Comparison of ENCODE assay signal across 9 mouse cellular contexts in the genomic region with DNA sequence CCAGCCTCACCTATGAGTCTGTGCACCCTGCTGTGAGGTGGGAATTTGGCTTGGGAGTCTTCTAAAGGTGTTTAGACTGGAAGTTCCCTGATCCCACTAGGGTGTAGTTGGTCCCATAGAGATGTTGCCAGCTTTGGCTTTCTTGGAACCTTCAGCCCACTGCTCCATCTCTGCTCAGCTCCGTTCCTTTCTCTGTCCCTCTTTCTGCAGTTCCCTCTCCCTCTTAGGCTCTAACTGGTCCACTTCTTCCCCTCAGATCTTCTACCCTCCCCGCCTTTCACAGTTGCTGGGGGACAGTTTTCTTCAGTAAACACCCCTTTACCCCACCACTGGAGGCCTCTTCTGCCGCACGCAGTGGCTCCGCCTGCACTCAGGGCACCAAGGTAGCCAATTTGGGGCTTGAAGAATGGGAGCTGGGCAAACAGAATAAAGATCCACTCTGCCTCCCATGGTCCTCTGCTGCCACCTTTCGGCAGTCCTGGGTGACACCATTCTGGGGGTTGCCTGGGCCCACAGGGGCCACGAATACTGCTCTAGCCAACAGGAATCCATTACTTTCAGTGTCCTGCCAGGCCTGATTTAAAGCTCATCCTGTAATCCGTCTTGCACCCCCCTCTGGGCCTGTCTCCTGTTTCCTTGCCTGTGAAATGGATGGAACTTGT.
DNase-seq lines count a peak whose midpoint lies in the region; ATAC-seq and TF ChIP-seq lines count a peak whose summit lies in the region.
"Had no signal": no experiment of that assay in that cellular context is flagged by ENCODE, and none has a peak within 500 bp of the region (broad histone marks: within the 10 kb centered on the region; RNA-seq: fewer than 3 reads in every experiment).

No protein-coding gene starts in this region.

- TF ChIP-seq POLR2A in CH12.LX (IDR thresholded peaks at IDR 0.05; ENCODE audit: low read depth, low read length): no peak

- 26% methylated on average over 8 of the region's 8 CpGs for WGBS in embryonic facial prominence, embryonic 15.5 days
- 17% methylated on average over 8 of the region's 8 CpGs for WGBS in lung, postnatal 0 days

- dilution Hi-C loops in CH12.LX (cut with MboI; ENCODE audit: extremely low pct_ligation_motif_present, extremely low pct_unique_long_range_greater_than_20kb, low sequenced_read_pairs): no loop called here

- no peak for TF ChIP-seq EP300 in CH12.LX (IDR thresholded peaks at IDR 0.05; ENCODE audit: low read length)
- no peak for TF ChIP-seq EP300 in lung, postnatal 0 days (IDR thresholded peaks at IDR 0.05)

- H3K4me2 ChIP-seq in CH12.LX (ENCODE audit: insufficient read depth, low read depth, poor library complexity, severe bottlenecking): no peak overlapping the region
- no peak overlapping the region for H3K4me2 ChIP-seq in embryonic facial prominence, embryonic 15.5 days (replicated peaks)
- H3K4me2 ChIP-seq in lung, postnatal 0 days (replicated peaks; ENCODE audit: low read depth, low read length): no peak overlapping the region
- H3K4me2 ChIP-seq: heart, embryonic 13.5 days had no signal

- intact Hi-C loops in heart, postnatal 14 days (cut with DNase I): loop anchor here (1.0 to 10.0 kb wide), 5 partner anchors 76 to 528 kb away; no protein-coding TSS in a partner anchor

- no peaks in the 10 kb centered on the region for H3K36me3 ChIP-seq in CH12.LX (replicated peaks in 1 of 2; ENCODE audit: control insufficient read depth in 1 of 2, insufficient read depth in 1 of 2, low read length in 1 of 2)
- no peaks in the 10 kb centered on the region for H3K36me3 ChIP-seq in embryonic facial prominence, embryonic 15.5 days
- H3K36me3 ChIP-seq in lung, postnatal 0 days (ENCODE audit: insufficient read depth, low read length): no peaks in the 10 kb centered on the region
- H3K36me3 ChIP-seq: heart, embryonic 13.5 days had no signal

- peak; percentile 79 for TF ChIP-seq RAD21 in CH12.LX (IDR thresholded peaks at IDR 0.05; ENCODE audit: low read depth, low read length)

- DNase-seq in CH12.LX (ENCODE audit: extremely low read depth): peak; percentile 55
- DNase-seq in adrenal gland, postnatal 36 days: peak; percentile 69 to 78
- peak; percentile 69 to 81 for DNase-seq in heart, postnatal 14 days
- peak; percentile 82 to 83 for DNase-seq in kidney, postnatal 4 days
- peak; percentile 47 for DNase-seq in lung, postnatal 0 days (ENCODE audit: low spot score)
- DNase-seq in retina, postnatal 1 day: peak; percentile 74
- peak; percentile 80 for DNase-seq in thymus, postnatal 4 days

- peak; percentile 39 to 73; a peak in 3 of 4 replicates for TF ChIP-seq CTCF in CH12.LX (conservative IDR thresholded peaks at IDR 0.05 in 1 of 2, IDR thresholded peaks at IDR 0.05 in 1 of 2; ENCODE audit: low read depth in 2 of 2, low read length in 2 of 2)
- TF ChIP-seq CTCF in lung, postnatal 0 days (IDR thresholded peaks at IDR 0.05): peak; percentile 87

- no peaks in the 10 kb centered on the region for H3K27me3 ChIP-seq in CH12.LX (replicated peaks)
- H3K27me3 ChIP-seq in embryonic facial prominence, embryonic 15.5 days: peaks cover 29% of the 10 kb centered on the region
- H3K27me3 ChIP-seq in lung, postnatal 0 days (replicated peaks; ENCODE audit: insufficient read depth, low read length): no peaks in the 10 kb centered on the region

- no peak overlapping the region for H3K4me3 ChIP-seq in CH12.LX (replicated peaks in 1 of 3; ENCODE audit: low read depth in 2 of 3, low read length in 2 of 3, poor library complexity in 1 of 3)
- no peak overlapping the region for H3K4me3 ChIP-seq in embryonic facial prominence, embryonic 15.5 days (replicated peaks)
- H3K4me3 ChIP-seq in lung, postnatal 0 days (ENCODE audit: low read depth, low read length): no peak overlapping the region
- H3K4me3 ChIP-seq: heart, embryonic 13.5 days had no signal

- in situ Hi-C loops in CH12.LX (cut with MboI; ENCODE audit: low pct_ligation_motif_present, low pct_unique_long_range_greater_than_20kb, low sequenced_read_pairs): loop anchor here (25.0 kb wide), 1 partner anchor 246 kb away; no protein-coding TSS in a partner anchor

- no peaks in the 10 kb centered on the region for H3K79me2 ChIP-seq in CH12.LX (replicated peaks; ENCODE audit: control insufficient read depth, extremely low read depth, insufficient read depth, poor library complexity, severe bottlenecking)

- ATAC-seq in embryonic facial prominence, embryonic 15.5 days (ENCODE audit: insufficient number of reproducible peaks, low FRiP score, low TSS enrichment, low read depth): 0 out of 2 replicates have a peak, but pooled peaks have one; percentile 16
- ATAC-seq in lung, postnatal 0 days: 0 out of 2 replicates have a peak, but pooled peaks have one; percentile 41

- no peaks in the 10 kb centered on the region for H3K9me3 ChIP-seq in CH12.LX (replicated peaks; ENCODE audit: low read length)
- no peaks in the 10 kb centered on the region for H3K9me3 ChIP-seq in embryonic facial prominence, embryonic 15.5 days (replicated peaks)
- no peaks in the 10 kb centered on the region for H3K9me3 ChIP-seq in lung, postnatal 0 days (ENCODE audit: low read length)
- H3K9me3 ChIP-seq: heart, embryonic 13.5 days had no signal

- H3K4me1 ChIP-seq in CH12.LX (ENCODE audit: control insufficient read depth in 1 of 2, insufficient read depth in 2 of 2): no peaks in the 10 kb centered on the region
- H3K4me1 ChIP-seq in embryonic facial prominence, embryonic 15.5 days: peaks cover 6% of the 10 kb centered on the region; the same call in 1 of the 2 replicates
- no peaks in the 10 kb centered on the region for H3K4me1 ChIP-seq in lung, postnatal 0 days (ENCODE audit: insufficient read depth, low read depth, low read length)
- H3K4me1 ChIP-seq: heart, embryonic 13.5 days had no signal

- H3K27ac ChIP-seq in CH12.LX (ENCODE audit: insufficient read depth, low read depth): no peak overlapping the region
- no peak overlapping the region for H3K27ac ChIP-seq in embryonic facial prominence, embryonic 15.5 days (replicated peaks)
- no peak overlapping the region for H3K27ac ChIP-seq in lung, postnatal 0 days (ENCODE audit: low read length)
- H3K27ac ChIP-seq: heart, embryonic 13.5 days had no signal

- no peak overlapping the region for H3K9ac ChIP-seq in CH12.LX (ENCODE audit: insufficient read depth, low read depth)
- H3K9ac ChIP-seq in embryonic facial prominence, embryonic 15.5 days: no peak overlapping the region
- no peak overlapping the region for H3K9ac ChIP-seq in lung, postnatal 0 days (replicated peaks; ENCODE audit: low read depth)
- H3K9ac ChIP-seq: heart, embryonic 13.5 days had no signal

TF ChIP-seq in CH12.LX, 34 proteins besides CTCF, POLR2A, EP300 and RAD21:
- no peak for TF ChIP-seq PAX5 (IDR thresholded peaks at IDR 0.05; ENCODE audit: low read length)
- peak; percentile 57 for TF ChIP-seq SMC3 (IDR thresholded peaks at IDR 0.05; ENCODE audit: low read depth, low read length)
